Mouse (Mus musculus) heart, postnatal 0 days (tissue): Measurements from ENCODE around the gene Per2. TPM values are rescaled to one million over a fixed set of nuclear protein-coding genes. Genes with fewer than 3 reads are reported as not detected.

Source experiments
- ATAC-seq: fragments of 200-750 bp; cut with Nextera tagmentation; 2 replicates; pipeline ENCODE4 v1.8.0; 2017; ENCODE audit warnings: low read depth, moderate number of reproducible peaks, moderate library complexity; ENCODE audit not compliant: insufficient read depth
- DNase-seq: peaks from one replicate; pipeline ENCODE4 v3.0.0-alpha.2; 2016; ENCODE audit warnings: low spot score
- H3K27ac ChIP-seq: fragments of 300-500 bp; sonication (generic); 2 replicates; pipeline ENCODE4 v1.5.1; 2014; ENCODE audit warnings: low read depth, mild to moderate bottlenecking
- H3K27me3 ChIP-seq: fragments of 300-500 bp; sonication (generic); 2 replicates; pipeline ENCODE4 v1.6.1; 2014; ENCODE audit warnings: low read length, mixed read lengths; ENCODE audit not compliant: control insufficient read depth, insufficient read depth
- H3K36me3 ChIP-seq: fragments of 300-500 bp; sonication (generic); replicated peaks from 2 replicates; pipeline ENCODE4 v1.6.1; 2014; ENCODE audit warnings: low read length, mixed read lengths; ENCODE audit not compliant: control insufficient read depth, insufficient read depth
- H3K4me1 ChIP-seq: fragments of 300-500 bp; sonication (generic); 2 replicates; pipeline ENCODE4 v1.6.1; 2014; ENCODE audit warnings: antibody characterized with exemption; ENCODE audit not compliant: control insufficient read depth, insufficient read depth
- H3K4me2 ChIP-seq: fragments of 300-500 bp; sonication (generic); 2 replicates; pipeline ENCODE4 v1.6.1; 2014; ENCODE audit warnings: low read depth, mild to moderate bottlenecking, low read length, moderate library complexity
- H3K4me3 ChIP-seq: fragments of 300-500 bp; sonication (generic); 2 replicates; pipeline ENCODE4 v1.5.1; 2014; ENCODE audit warnings: low read depth, low read length
- H3K9ac ChIP-seq: fragments of 300-500 bp; sonication (generic); replicated peaks from 2 replicates; pipeline ENCODE4 v1.6.1; 2014; ENCODE audit warnings: low read depth, low read length, mixed read lengths
- H3K9me3 ChIP-seq: fragments of 300-500 bp; sonication (generic); replicated peaks from 2 replicates; pipeline ENCODE4 v1.6.1; 2016; ENCODE audit warnings: low read length; ENCODE audit not compliant: control insufficient read depth
- CTCF ChIP-seq: IDR thresholded peaks from 2 replicates; pipeline ENCODE4 v1.5.1; 2016; ENCODE audit warnings: antibody characterized with exemption, control low read depth, low read depth
- EP300 ChIP-seq: IDR thresholded peaks from 2 replicates; pipeline ENCODE4 v1.6.1; 2016; ENCODE audit warnings: antibody characterized with exemption, low read depth
- WGBS: fragments of 180-500 bp; shearing (Covaris S2); extraction: QIAGEN DNeasy Blood & Tissue Kit; methylation state at CpG from one replicate; pipeline ENCODE4 v1.1.7; 2014; 5-methylcytosine and 5-hydroxymethylcytosine counted together
- polyA plus RNA-seq: library from polyadenylated mRNA; unstranded; fragments of >200 nt; fragmentation: Nextera tagmentation; extraction: Ambion mirVana; gene quantifications from 2 replicates; pipeline ENCODE4 v1.2.1, GENCODE M21; 2015
- total RNA-seq: library from RNA; depleted of rRNA; stranded (reverse); fragments of >200 nt; gene quantifications from 2 replicates; pipeline ENCODE4 v1.2.3, GENCODE M21; 2014; ENCODE audit warnings: low replicate concordance

The Per2 gene
- total and polyA plus RNA-seq, 2 experiments from 2014 or later, result 3.3 to 14.0 TPM

- Histone ChIP-seq H3K27me3 (no peaks in the 10 kb centered on the region), H3K9me3 (no peaks in the 10 kb centered on the region), H3K9ac (no peak overlapping the region), H3K27ac (no peak overlapping the region), H3K4me3 (no peak overlapping the region), H3K4me1 (peaks cover 10% of the 10 kb centered on the region), H3K4me2 (no peak overlapping the region), H3K36me3 (peaks cover 86% of the 10 kb centered on the region)
- TF ChIP-seq EP300 (no peak), CTCF (no peak)
- 77% methylated on average over 7 of the region's 7 CpGs for WGBS
- DNase-seq (no peak), ATAC-seq (no peak)
These were observed 28.4 kb downstream of the Per2 start for GRCm38 (mm10) chr1:91430761-91431160.

GRCm38 (mm10) chr1:91429212-91429611 is 29.9 kb downstream of the Per2 start:
- WGBS, result 90% methylated on average over 10 of the region's 10 CpGs
- ATAC-seq (no peak), DNase-seq (no peak)
- H3K36me3 ChIP-seq, result peaks cover 91% of the 10 kb centered on the region
- H3K9ac ChIP-seq, result no peak overlapping the region
- no peaks in the 10 kb centered on the region for H3K27me3 ChIP-seq
- no peak overlapping the region for H3K27ac ChIP-seq
- TF ChIP-seq EP300 (no peak), CTCF (no peak)
- no peak overlapping the region for H3K4me2 ChIP-seq
- no peak overlapping the region for H3K4me3 ChIP-seq
- H3K4me1 ChIP-seq, result no peaks in the 10 kb centered on the region
- no peaks in the 10 kb centered on the region for H3K9me3 ChIP-seq

GRCm38 (mm10) chr1:91428614-91429013 is 30.5 kb downstream of the Per2 start:
- TF ChIP-seq EP300, result no peak
- peak; percentile 93 for TF ChIP-seq CTCF
- Histone ChIP-seq H3K9me3 (no peaks in the 10 kb centered on the region), H3K4me3 (no peak overlapping the region), H3K4me2 (no peak overlapping the region), H3K9ac (no peak overlapping the region), H3K27me3 (no peaks in the 10 kb centered on the region), H3K27ac (no peak overlapping the region), H3K4me1 (no peaks in the 10 kb centered on the region), H3K36me3 (peaks cover 92% of the 10 kb centered on the region)
- DNase-seq (peak; percentile 86), ATAC-seq (peak; percentile 78)
- 28% methylated on average over 4 of the region's 4 CpGs for WGBS

DNA sequence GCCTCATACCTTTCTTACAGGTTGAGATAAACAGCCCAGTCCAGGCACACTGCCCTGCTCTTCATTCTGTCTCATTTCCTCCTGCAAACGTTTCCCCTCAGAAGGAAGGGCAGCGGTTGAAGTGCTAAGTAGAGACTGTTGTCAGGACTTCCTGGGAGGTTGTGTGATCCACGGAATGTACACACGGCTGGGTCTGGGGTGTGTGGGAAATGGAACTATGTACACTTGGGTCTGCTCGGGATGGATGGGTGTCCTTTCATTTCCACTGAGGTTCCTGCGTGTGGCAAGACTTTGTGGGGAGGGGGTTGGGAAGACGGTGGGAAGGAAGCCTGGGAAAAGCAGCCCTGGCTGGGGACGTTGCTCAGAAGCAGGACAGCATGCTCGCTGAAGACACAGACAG is 32.7 kb downstream of the Per2 start:
- DNase-seq, result no peak
- H3K4me1 ChIP-seq, result no peaks in the 10 kb centered on the region
- no peak for ATAC-seq
- H3K4me3 ChIP-seq, result no peak overlapping the region
- TF ChIP-seq CTCF (no peak), EP300 (no peak)
- H3K27ac ChIP-seq, result no peak overlapping the region
- H3K36me3 ChIP-seq, result peaks cover 82% of the 10 kb centered on the region
- H3K27me3 ChIP-seq, result no peaks in the 10 kb centered on the region
- no peak overlapping the region for H3K9ac ChIP-seq
- H3K4me2 ChIP-seq, result no peak overlapping the region
- 64% methylated on average over 9 of the region's 9 CpGs for WGBS
- H3K9me3 ChIP-seq, result no peaks in the 10 kb centered on the region

- Histone ChIP-seq H3K4me2 (no peak overlapping the region), H3K27me3 (no peaks in the 10 kb centered on the region), H3K36me3 (peaks cover 79% of the 10 kb centered on the region), H3K9ac (no peak overlapping the region), H3K9me3 (no peaks in the 10 kb centered on the region), H3K4me1 (no peaks in the 10 kb centered on the region), H3K4me3 (no peak overlapping the region), H3K27ac (no peak overlapping the region)
- no peak for DNase-seq
- TF ChIP-seq EP300 (no peak), CTCF (no peak)
- WGBS, result 93% methylated on average over 8 of the region's 8 CpGs
- no peak for ATAC-seq
These were observed 38.5 kb downstream of the Per2 start for GRCm38 (mm10) chr1:91420601-91421065.

DNA sequence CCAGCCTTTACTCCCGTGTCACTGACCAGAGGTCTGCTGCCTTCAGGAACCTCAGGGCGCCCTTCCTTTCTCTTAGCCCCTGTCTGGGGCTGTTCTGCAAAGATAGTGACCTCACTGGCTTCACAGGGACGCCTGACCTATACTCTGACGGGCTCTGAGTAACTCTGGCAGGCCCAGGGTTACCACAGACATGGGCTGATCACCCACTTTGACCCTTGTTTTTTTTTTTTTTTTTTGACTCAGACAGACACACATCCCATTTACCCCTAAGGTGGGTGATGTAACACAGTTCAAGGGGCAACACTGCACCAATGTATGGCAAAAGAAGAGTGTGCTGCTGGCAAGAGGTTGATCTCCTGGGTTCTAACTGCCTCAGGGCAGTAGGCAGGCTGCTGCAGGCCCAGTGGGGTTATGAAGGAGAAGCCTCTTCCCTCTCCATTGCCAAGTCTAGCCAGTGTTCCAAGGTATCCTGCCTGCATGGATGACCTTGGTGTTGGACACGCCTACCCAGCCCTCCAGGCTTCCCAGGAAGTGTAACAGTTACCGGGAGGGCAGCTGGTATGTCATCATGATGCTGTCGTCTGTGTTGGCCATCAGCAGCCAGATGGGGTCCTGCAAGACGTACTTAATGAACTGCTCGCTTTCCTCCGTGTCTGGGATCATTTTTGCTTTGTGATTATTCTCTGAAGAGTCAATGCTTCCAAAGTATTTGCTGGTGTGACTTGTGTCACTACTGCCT is 39.1 kb downstream of the Per2 start:
- Histone ChIP-seq H3K27ac (no peak overlapping the region), H3K4me3 (no peak overlapping the region), H3K36me3 (peaks cover 74% of the 10 kb centered on the region), H3K9me3 (no peaks in the 10 kb centered on the region), H3K4me1 (no peaks in the 10 kb centered on the region), H3K4me2 (no peak overlapping the region), H3K27me3 (no peaks in the 10 kb centered on the region), H3K9ac (no peak overlapping the region)
- WGBS, result 66% methylated on average over 10 of the region's 10 CpGs
- no peak for TF ChIP-seq CTCF
- DNase-seq (no peak), ATAC-seq (peak; percentile 39; the same call in 1 of the 2 replicates)
